In the genomic region with DNA sequence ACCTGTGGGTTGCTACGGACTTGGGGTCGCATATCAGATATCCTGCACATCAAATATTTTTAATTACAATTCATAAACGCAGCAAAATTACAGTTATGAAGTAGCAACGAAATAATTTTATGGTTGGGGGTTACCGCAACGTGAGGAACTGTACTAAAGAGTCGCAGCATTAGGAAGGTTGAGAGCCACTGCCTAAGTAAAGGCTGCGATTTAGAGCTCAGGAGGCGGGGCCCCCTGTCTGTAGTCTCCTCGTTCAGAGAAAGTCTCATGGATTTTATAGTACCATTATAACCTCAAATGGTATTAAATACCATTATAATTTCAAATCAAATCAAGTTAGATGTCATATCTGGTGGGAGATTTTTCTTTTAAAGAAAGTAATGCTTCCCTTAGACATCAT, we compare ENCODE assay signal across 8 mouse cellular contexts. TPM values are rescaled to one million over a fixed set of nuclear protein-coding genes. Genes with fewer than 3 reads are reported as not detected.
DNase-seq lines count a peak whose midpoint lies in the region; ATAC-seq and TF ChIP-seq lines count a peak whose summit lies in the region.

No protein-coding gene starts in this region.

- no peaks in the 10 kb centered on the region for H3K36me3 ChIP-seq in lung, postnatal 0 days (ENCODE audit: insufficient read depth, low read length)
- no peaks in the 10 kb centered on the region for H3K36me3 ChIP-seq in embryonic facial prominence, embryonic 14.5 days (ENCODE audit: control insufficient read depth, insufficient read depth, low read length)
- H3K36me3 ChIP-seq in limb, embryonic 10.5 days = no peaks in the 10 kb centered on the region
- H3K36me3 ChIP-seq in neural tube, embryonic 15.5 days = no peaks in the 10 kb centered on the region

- no peak for ATAC-seq in lung, postnatal 0 days
- no peak for ATAC-seq in embryonic facial prominence, embryonic 14.5 days (ENCODE audit: low read depth)
- ATAC-seq in neural tube, embryonic 15.5 days (ENCODE audit: low FRiP score) = no peak
- ATAC-seq in cerebellum, adult (ENCODE audit: insufficient number of reproducible peaks, low FRiP score, low TSS enrichment) = no peak

- H3K4me3 ChIP-seq in lung, postnatal 0 days (ENCODE audit: low read depth, low read length) = peak overlapping the region; percentile 53
- H3K4me3 ChIP-seq in embryonic facial prominence, embryonic 14.5 days (ENCODE audit: low read depth, low read length) = peak overlapping the region; percentile 58
- H3K4me3 ChIP-seq in limb, embryonic 10.5 days = peak overlapping the region; percentile 69
- H3K4me3 ChIP-seq in neural tube, embryonic 15.5 days (replicated peaks) = peak overlapping the region; percentile 63

- no peak overlapping the region for H3K27ac ChIP-seq in lung, postnatal 0 days (ENCODE audit: low read length)
- H3K27ac ChIP-seq in embryonic facial prominence, embryonic 14.5 days (replicated peaks; ENCODE audit: low read depth, low read length) = peak overlapping the region; percentile 23; the same call in 1 of the 2 replicates
- H3K27ac ChIP-seq in limb, embryonic 10.5 days = 0 out of 2 replicates have a peak overlapping the region, but pooled peaks have one; percentile 53
- peak overlapping the region; percentile 81 for H3K27ac ChIP-seq in neural tube, embryonic 15.5 days (replicated peaks)

- intact Hi-C loops in left cerebral cortex, postnatal 25 days (cut with DNase I) = no loop called here

- no peak for TF ChIP-seq EP300 in lung, postnatal 0 days (IDR thresholded peaks at IDR 0.05)

- no peak for TF ChIP-seq CTCF in lung, postnatal 0 days (IDR thresholded peaks at IDR 0.05)

- peak overlapping the region; percentile 52 for H3K9ac ChIP-seq in lung, postnatal 0 days (replicated peaks; ENCODE audit: low read depth)
- H3K9ac ChIP-seq in embryonic facial prominence, embryonic 14.5 days (ENCODE audit: low read depth, low read length) = peak overlapping the region; percentile 70
- H3K9ac ChIP-seq in neural tube, embryonic 15.5 days (replicated peaks) = peak overlapping the region; percentile 62

- H3K9me3 ChIP-seq in lung, postnatal 0 days (ENCODE audit: low read length) = no peaks in the 10 kb centered on the region
- no peaks in the 10 kb centered on the region for H3K9me3 ChIP-seq in embryonic facial prominence, embryonic 14.5 days (ENCODE audit: control insufficient read depth, low read length)
- H3K9me3 ChIP-seq in limb, embryonic 10.5 days (replicated peaks) = no peaks in the 10 kb centered on the region
- H3K9me3 ChIP-seq in neural tube, embryonic 15.5 days (replicated peaks) = no peaks in the 10 kb centered on the region

- H3K4me2 ChIP-seq in lung, postnatal 0 days (replicated peaks; ENCODE audit: low read depth, low read length) = peak overlapping the region; percentile 78
- H3K4me2 ChIP-seq in embryonic facial prominence, embryonic 14.5 days (ENCODE audit: low read depth, low read length) = peak overlapping the region; percentile 71
- H3K4me2 ChIP-seq in neural tube, embryonic 15.5 days = peak overlapping the region; percentile 72

- no peaks in the 10 kb centered on the region for H3K27me3 ChIP-seq in lung, postnatal 0 days (replicated peaks; ENCODE audit: insufficient read depth, low read length)
- 0 out of 2 replicates have a peak, but pooled peaks cover under 1% of the 10 kb centered on the region for H3K27me3 ChIP-seq in embryonic facial prominence, embryonic 14.5 days (replicated peaks; ENCODE audit: control insufficient read depth, insufficient read depth, low read length)
- 0 out of 2 replicates have a peak, but pooled peaks cover under 1% of the 10 kb centered on the region for H3K27me3 ChIP-seq in limb, embryonic 10.5 days (ENCODE audit: low read depth, poor library complexity, severe bottlenecking)
- no peaks in the 10 kb centered on the region for H3K27me3 ChIP-seq in neural tube, embryonic 15.5 days (replicated peaks)

- DNase-seq in lung, postnatal 0 days (ENCODE audit: low spot score) = no peak
- no peak for DNase-seq in lung, postnatal 36 days
- peak; percentile 27 for DNase-seq in embryonic facial prominence, embryonic 14.5 days (ENCODE audit: low spot score)
- DNase-seq in limb, embryonic 10.5 days (ENCODE audit: low spot score) = no peak
- DNase-seq in ovary, postnatal 36 days (ENCODE audit: low spot score) = no peak
- no peak for DNase-seq in left cerebral cortex, postnatal 25 days (ENCODE audit: low spot score in 2 of 2)

- WGBS in lung, postnatal 0 days = 2% methylated on average over 10 of the region's 10 CpGs
- WGBS in embryonic facial prominence, embryonic 14.5 days = 3% methylated on average over 10 of the region's 10 CpGs
- 5% methylated on average over 10 of the region's 10 CpGs for WGBS in limb, embryonic 10.5 days
- WGBS in neural tube, embryonic 15.5 days = 2% methylated on average over 10 of the region's 10 CpGs

- no peaks in the 10 kb centered on the region for H3K4me1 ChIP-seq in lung, postnatal 0 days (ENCODE audit: insufficient read depth, low read depth, low read length)
- H3K4me1 ChIP-seq in embryonic facial prominence, embryonic 14.5 days (ENCODE audit: control insufficient read depth, insufficient read depth, low read length) = peaks cover under 1% of the 10 kb centered on the region; the same call in 1 of the 2 replicates
- H3K4me1 ChIP-seq in limb, embryonic 10.5 days = no peaks in the 10 kb centered on the region
- H3K4me1 ChIP-seq in neural tube, embryonic 15.5 days = peaks cover 10% of the 10 kb centered on the region

RNA-seq across cellular contexts. Expression of a gene that starts 4.7 kb away (rescaled TPM):
- polyA plus RNA-seq in lung, postnatal 0 days (2015; fragmentation: Nextera tagmentation; extraction: Ambion mirVana) = 18.4 and 20.0 TPM in 2 replicates
- 8.3 and 10.1 TPM in 2 replicates for polyA plus RNA-seq in embryonic facial prominence, embryonic 14.5 days (2014; fragmentation: Nextera tagmentation; extraction: Ambion mirVana)
- polyA plus RNA-seq in limb, embryonic 10.5 days (2016; fragmentation: Nextera tagmentation; extraction: Ambion mirVana) = 7.9 and 9.7 TPM in 2 replicates
- polyA plus RNA-seq in neural tube, embryonic 15.5 days (2015; fragmentation: Nextera tagmentation; extraction: Ambion mirVana) = 25.4 and 27.5 TPM in 2 replicates
- 10 to 100 TPM; 17.9 to 20.2 TPM for total RNA-seq in left cerebral cortex, postnatal 25 days (2021)

RNA-seq across cellular contexts. Expression of a gene that starts 5.5 kb away (rescaled TPM):
- polyA plus RNA-seq in lung, postnatal 0 days (2015; fragmentation: Nextera tagmentation; extraction: Ambion mirVana) = 5.4 and 5.5 TPM in 2 replicates
- polyA plus RNA-seq in embryonic facial prominence, embryonic 14.5 days (2014; fragmentation: Nextera tagmentation; extraction: Ambion mirVana) = 6.8 and 7.5 TPM in 2 replicates
- 6.4 and 6.9 TPM in 2 replicates for polyA plus RNA-seq in limb, embryonic 10.5 days (2016; fragmentation: Nextera tagmentation; extraction: Ambion mirVana)
- 4.4 and 4.7 TPM in 2 replicates for polyA plus RNA-seq in neural tube, embryonic 15.5 days (2015; fragmentation: Nextera tagmentation; extraction: Ambion mirVana)
- 10 to 100 TPM; 12.1 to 13.3 TPM for total RNA-seq in left cerebral cortex, postnatal 25 days (2021)

RNA-seq across cellular contexts. Expression of a gene that starts 34.6 kb away (rescaled TPM):
- polyA plus RNA-seq in lung, postnatal 0 days (2015; fragmentation: Nextera tagmentation; extraction: Ambion mirVana) = not detected in 2 replicates
- not detected in 2 replicates for polyA plus RNA-seq in embryonic facial prominence, embryonic 14.5 days (2014; fragmentation: Nextera tagmentation; extraction: Ambion mirVana)
- polyA plus RNA-seq in limb, embryonic 10.5 days (2016; fragmentation: Nextera tagmentation; extraction: Ambion mirVana) = not detected in 2 replicates
- polyA plus RNA-seq in neural tube, embryonic 15.5 days (2015; fragmentation: Nextera tagmentation; extraction: Ambion mirVana) = not detected in 2 replicates
- total RNA-seq in left cerebral cortex, postnatal 25 days (2021) = not detected

RNA-seq across cellular contexts. Expression of a gene that starts 42.9 kb away (rescaled TPM):
- 0.19 and 0.32 TPM in 2 replicates for polyA plus RNA-seq in lung, postnatal 0 days (2015; fragmentation: Nextera tagmentation; extraction: Ambion mirVana)
- polyA plus RNA-seq in embryonic facial prominence, embryonic 14.5 days (2014; fragmentation: Nextera tagmentation; extraction: Ambion mirVana) = 1.6 and 1.8 TPM in 2 replicates
- polyA plus RNA-seq in limb, embryonic 10.5 days (2016; fragmentation: Nextera tagmentation; extraction: Ambion mirVana) = 0.04 TPM in 1 of 2 replicates, not detected in the other
- 7.9 and 9.5 TPM in 2 replicates for polyA plus RNA-seq in neural tube, embryonic 15.5 days (2015; fragmentation: Nextera tagmentation; extraction: Ambion mirVana)
- 1 to 10 TPM; 2.1 to 2.2 TPM for total RNA-seq in left cerebral cortex, postnatal 25 days (2021)
